In the genomic region with DNA sequence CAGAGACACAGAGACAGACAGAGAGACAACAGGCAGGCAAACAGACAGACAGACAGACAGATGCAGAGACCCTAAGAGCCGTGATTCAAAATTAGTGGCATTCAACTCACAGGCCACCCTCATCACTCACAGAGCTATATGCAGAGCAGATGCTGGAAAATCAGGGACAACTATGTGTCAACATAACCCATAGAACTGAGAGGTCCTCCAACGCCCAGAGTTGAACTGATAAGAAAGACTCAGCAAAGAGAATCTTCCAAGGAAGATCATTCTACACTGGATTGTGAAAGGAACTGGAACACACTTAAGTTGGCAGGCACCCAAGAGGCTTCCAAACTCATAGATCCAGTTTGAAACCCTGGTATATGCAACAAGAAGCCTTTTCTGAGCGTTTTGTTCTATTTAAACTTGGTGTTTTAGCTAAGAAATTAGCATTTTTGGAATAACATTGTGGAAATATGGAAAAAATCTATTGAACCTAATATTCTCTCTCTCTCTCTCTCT, we compare ENCODE assay signal across 10 mouse cellular contexts.
"Had no signal": no experiment of that assay in that cellular context is flagged by ENCODE, and none has a peak within 500 bp of the region (broad histone marks: within the 10 kb centered on the region; RNA-seq: fewer than 3 reads in every experiment).

No protein-coding gene starts in this region.

- H3K4me2 ChIP-seq: limb, embryonic 13.5 days; liver, embryonic 13.5 days; midbrain, embryonic 13.5 days had no signal

- H3K27me3 ChIP-seq: limb, embryonic 13.5 days; liver, embryonic 13.5 days; midbrain, embryonic 13.5 days had no signal

- H3K27ac ChIP-seq: kidney, postnatal 0 days; limb, embryonic 13.5 days; liver, embryonic 13.5 days; midbrain, embryonic 13.5 days; stomach, postnatal 0 days had no signal

- DNase-seq: kidney, adult 11 months; kidney, adult 9 months; kidney, postnatal 36 days; liver, embryonic 13.5 days; liver, postnatal 0 days; right cerebral cortex, adult 18-20 months had no signal

- H3K9ac ChIP-seq: limb, embryonic 13.5 days; liver, embryonic 13.5 days; liver, postnatal 0 days; midbrain, embryonic 13.5 days had no signal

- H3K9me3 ChIP-seq: limb, embryonic 13.5 days; liver, embryonic 13.5 days; midbrain, embryonic 13.5 days had no signal

- H3K36me3 ChIP-seq: limb, embryonic 13.5 days; liver, embryonic 13.5 days; midbrain, embryonic 13.5 days had no signal

- ATAC-seq: liver, postnatal 0 days; midbrain, embryonic 13.5 days had no signal

- H3K4me3 ChIP-seq: limb, embryonic 13.5 days; liver, embryonic 13.5 days; midbrain, embryonic 13.5 days had no signal

- H3K4me1 ChIP-seq: limb, embryonic 13.5 days; liver, embryonic 13.5 days; midbrain, embryonic 13.5 days had no signal
